Mouse (Mus musculus) adrenal gland, postnatal 0 days (tissue): ENCODE data around the gene A630023A22Rik. TPM values are rescaled to one million over a fixed set of nuclear protein-coding genes. Genes with fewer than 3 reads are reported as not detected.

Experiments
- polyA plus RNA-seq: library from polyadenylated mRNA; unstranded; fragments of >200 nt; fragmentation: Nextera tagmentation; extraction: Ambion mirVana; gene quantifications from 2 replicates; pipeline ENCODE4 v1.2.1, GENCODE M21; 2015

Gene A630023A22Rik
- polyA plus RNA-seq: 0.32 TPM in 1 of 2 replicates, not detected in the other

GRCm38 (mm10) chr14:34102601-34103000 lies at the start of gene A630023A22Rik:
Gene A630023A22Rik, minus strand, starts transcription at chr14:34102754.

GRCm38 (mm10) chr14:34152342-34152741 lies 49.8 kb upstream of the A630023A22Rik start, which contains the start of gene Npy4r:
Gene Npy4r, minus strand, starts transcription at chr14:34152489.

GRCm38 (mm10) chr14:34085731-34086130 lies 16.8 kb downstream of the A630023A22Rik start, which contains the start of gene Anxa8:
Gene Anxa8, plus strand, starts transcription at chr14:34085981.

GRCm38 (mm10) chr14:34052516-34052915 lies 50.0 kb downstream of the A630023A22Rik start, which contains the start of gene Antxrl:
Gene Antxrl, plus strand, starts transcription at chr14:34052707.

GRCm38 (mm10) chr14:34016381-34016780 lies 86.2 kb downstream of the A630023A22Rik start, which contains the start of gene Gm5460:
Gene Gm5460, plus strand, starts transcription at chr14:34016758.

GRCm38 (mm10) chr14:34015063-34015462 lies 87.5 kb downstream of the A630023A22Rik start, which contains the start of gene Gm30083:
Gene Gm30083, minus strand, starts transcription at chr14:34015182.

Other genes starting within 250 kb of the A630023A22Rik start
- gene Gdf10, start 179.2 kb downstream of the A630023A22Rik start, polyA plus RNA-seq: 13.1 and 16.1 TPM in 2 replicates
- 0.50 and 0.60 TPM in 2 replicates for gene Gdf2, start 161.7 kb downstream of the A630023A22Rik start, polyA plus RNA-seq
- not detected in 2 replicates for gene Rbp3, start 148.8 kb downstream of the A630023A22Rik start, polyA plus RNA-seq
- gene Zfp488, start 124.0 kb downstream of the A630023A22Rik start, polyA plus RNA-seq: not detected in 2 replicates
- not detected in 2 replicates for gene Gm30083, start 87.6 kb downstream of the A630023A22Rik start, polyA plus RNA-seq
- gene Gm5460, start 86.0 kb downstream of the A630023A22Rik start, polyA plus RNA-seq: 0.06 and 0.17 TPM in 2 replicates
- gene Antxrl, start 50.0 kb downstream of the A630023A22Rik start, polyA plus RNA-seq: not detected in 2 replicates
- gene Anxa8, start 16.8 kb downstream of the A630023A22Rik start, polyA plus RNA-seq: 4.6 and 5.2 TPM in 2 replicates
- 0.11 TPM in 1 of 2 replicates, not detected in the other for gene Npy4r, start 49.7 kb upstream of the A630023A22Rik start, polyA plus RNA-seq
- 0.50 and 0.87 TPM in 2 replicates for gene Gprin2, start 98.9 kb upstream of the A630023A22Rik start, polyA plus RNA-seq
- 0.43 and 0.69 TPM in 2 replicates for gene Syt15, start 116.8 kb upstream of the A630023A22Rik start, polyA plus RNA-seq
- 8.2 and 9.6 TPM in 2 replicates for gene Shld2, start 207.7 kb upstream of the A630023A22Rik start, polyA plus RNA-seq
- gene Glud1, start 208.0 kb upstream of the A630023A22Rik start, polyA plus RNA-seq: 67.2 and 81.3 TPM in 2 replicates